Mouse (Mus musculus) midbrain, embryonic 11.5 days (tissue): ENCODE results near the gene 2410137M14Rik. TPM values are rescaled to one million over a fixed set of nuclear protein-coding genes. Genes with fewer than 3 reads are reported as not detected.

Experiments
- ATAC-seq: fragments of 200-750 bp; cut with Nextera tagmentation; 2 replicates; pipeline ENCODE4 v1.8.0; 2017; ENCODE audit warnings: moderate TSS enrichment, moderate library complexity; ENCODE audit not compliant: low FRiP score
- DNase-seq: peaks from one replicate; pipeline ENCODE4 v3.0.0; 2015; ENCODE audit warnings: low spot score; ENCODE audit errors: missing footprints
- H3K27ac ChIP-seq: fragments of 300-500 bp; sonication (generic); 2 replicates; pipeline ENCODE4 v1.5.1; 2014; ENCODE audit warnings: low read depth, low read length
- H3K27me3 ChIP-seq: fragments of 300-500 bp; sonication (generic); 2 replicates; pipeline ENCODE4 v1.6.1; 2014; ENCODE audit warnings: mild to moderate bottlenecking, low read length, moderate library complexity, mixed read lengths; ENCODE audit not compliant: control insufficient read depth, insufficient read depth
- H3K36me3 ChIP-seq: fragments of 300-500 bp; sonication (generic); 2 replicates; pipeline ENCODE4 v1.6.1; 2014; ENCODE audit warnings: mild to moderate bottlenecking, low read length, moderate library complexity, mixed read lengths; ENCODE audit not compliant: control insufficient read depth, insufficient read depth
- H3K4me1 ChIP-seq: fragments of 300-500 bp; sonication (generic); 2 replicates; pipeline ENCODE4 v1.6.1; 2014; ENCODE audit warnings: low read length; ENCODE audit not compliant: control insufficient read depth, insufficient read depth
- H3K4me2 ChIP-seq: fragments of 300-500 bp; sonication (generic); 2 replicates; pipeline ENCODE4 v1.6.1; 2014; ENCODE audit warnings: mild to moderate bottlenecking, moderate library complexity
- H3K4me3 ChIP-seq: fragments of 300-500 bp; sonication (generic); 2 replicates; pipeline ENCODE4 v1.5.1; 2014; ENCODE audit warnings: low read depth, low read length
- H3K9ac ChIP-seq: fragments of 300-500 bp; sonication (generic); 2 replicates; pipeline ENCODE4 v1.6.1; 2014; ENCODE audit warnings: low read length
- H3K9me3 ChIP-seq: fragments of 300-500 bp; sonication (generic); 2 replicates; pipeline ENCODE4 v1.6.1; 2016; ENCODE audit warnings: low read length; ENCODE audit not compliant: control insufficient read depth
- WGBS: fragments of 180-500 bp; shearing (Covaris S2); extraction: QIAGEN DNeasy Blood & Tissue Kit; methylation state at CpG from one replicate; pipeline ENCODE4 v1.1.7; 2014; 5-methylcytosine and 5-hydroxymethylcytosine counted together
- polyA plus RNA-seq: library from polyadenylated mRNA; unstranded; fragments of >200 nt; fragmentation: Nextera tagmentation; extraction: Ambion mirVana; gene quantifications from 2 replicates; pipeline ENCODE4 v1.2.1, GENCODE M21; 2014

The 2410137M14Rik gene
- polyA plus RNA-seq, 1 experiment from 2014 or later = not detected

- no peak overlapping the region for H3K4me3 ChIP-seq
Observed at GRCm38 (mm10) chr17:37018328-37018727, 37.3 kb upstream of the 2410137M14Rik start.

GRCm38 (mm10) chr17:37016333-37016732 lies 35.3 kb upstream of the 2410137M14Rik start:
- Histone ChIP-seq H3K9ac (no peak overlapping the region), H3K4me1 (no peaks in the 10 kb centered on the region), H3K36me3 (no peaks in the 10 kb centered on the region), H3K4me3 (no peak overlapping the region), H3K9me3 (no peaks in the 10 kb centered on the region), H3K4me2 (no peak overlapping the region), H3K27ac (no peak overlapping the region), H3K27me3 (no peaks in the 10 kb centered on the region)
- no peak for ATAC-seq
- DNase-seq = no peak

More at GRCm38 (mm10) chr17:37018328-37018727, 37.3 kb upstream of the 2410137M14Rik start:
- no peaks in the 10 kb centered on the region for H3K27me3 ChIP-seq
- H3K36me3 ChIP-seq = no peaks in the 10 kb centered on the region
- no peak for ATAC-seq
- H3K4me2 ChIP-seq = no peak overlapping the region
- DNase-seq = no peak
- H3K9me3 ChIP-seq = no peaks in the 10 kb centered on the region
- 83% methylated on average over 3 of the region's 3 CpGs for WGBS
- H3K4me1 ChIP-seq = no peaks in the 10 kb centered on the region
- no peak overlapping the region for H3K9ac ChIP-seq
- no peak overlapping the region for H3K27ac ChIP-seq

GRCm38 (mm10) chr17:37012141-37012540 lies 31.1 kb upstream of the 2410137M14Rik start:
- Histone ChIP-seq H3K4me3 (no peak overlapping the region), H3K9ac (no peak overlapping the region), H3K9me3 (no peaks in the 10 kb centered on the region), H3K27me3 (no peaks in the 10 kb centered on the region), H3K4me2 (no peak overlapping the region), H3K36me3 (peaks cover 10% of the 10 kb centered on the region; the same call in 1 of the 2 replicates), H3K27ac (no peak overlapping the region), H3K4me1 (no peaks in the 10 kb centered on the region)
- ATAC-seq (no peak), DNase-seq (no peak)
- WGBS = 79% methylated on average over 5 of the region's 5 CpGs

GRCm38 (mm10) chr17:37011719-37012118 lies 30.7 kb upstream of the 2410137M14Rik start:
- ATAC-seq (no peak), DNase-seq (no peak)
- Histone ChIP-seq H3K27me3 (no peaks in the 10 kb centered on the region), H3K4me2 (no peak overlapping the region), H3K9ac (no peak overlapping the region), H3K4me1 (no peaks in the 10 kb centered on the region), H3K4me3 (no peak overlapping the region), H3K36me3 (peaks cover 10% of the 10 kb centered on the region; the same call in 1 of the 2 replicates), H3K27ac (no peak overlapping the region), H3K9me3 (no peaks in the 10 kb centered on the region)
- WGBS = 88% methylated on average over 3 of the region's 3 CpGs

GRCm38 (mm10) chr17:37009460-37010042 lies 28.5 kb upstream of the 2410137M14Rik start:
- Histone ChIP-seq H3K4me1 (no peaks in the 10 kb centered on the region), H3K36me3 (peaks cover 10% of the 10 kb centered on the region; the same call in 1 of the 2 replicates), H3K27me3 (no peaks in the 10 kb centered on the region), H3K9ac (no peak overlapping the region), H3K4me3 (no peak overlapping the region), H3K27ac (no peak overlapping the region), H3K9me3 (no peaks in the 10 kb centered on the region), H3K4me2 (no peak overlapping the region)
- ATAC-seq (no peak), DNase-seq (no peak)
- WGBS = 95% methylated on average over 17 of the region's 17 CpGs

GRCm38 (mm10) chr17:37008161-37008560 lies 27.1 kb upstream of the 2410137M14Rik start:
- peak; percentile 14 for DNase-seq
- peaks cover 3% of the 10 kb centered on the region; the same call in 1 of the 2 replicates for H3K4me1 ChIP-seq
- H3K9ac ChIP-seq = no peak overlapping the region
- H3K27me3 ChIP-seq = no peaks in the 10 kb centered on the region
- H3K9me3 ChIP-seq = no peaks in the 10 kb centered on the region
- no peak overlapping the region for H3K4me2 ChIP-seq
- H3K4me3 ChIP-seq = no peak overlapping the region
- H3K27ac ChIP-seq = no peak overlapping the region
- no peak for ATAC-seq
- H3K36me3 ChIP-seq = peaks cover 10% of the 10 kb centered on the region; the same call in 1 of the 2 replicates
- 93% methylated on average over 6 of the region's 6 CpGs for WGBS

- Histone ChIP-seq H3K4me2 (peak overlapping the region; percentile 78), H3K36me3 (no peaks in the 10 kb centered on the region; the same call in 1 of the 2 replicates), H3K4me3 (peak overlapping the region; percentile 62), H3K9ac (peak overlapping the region; percentile 95), H3K9me3 (no peaks in the 10 kb centered on the region), H3K27ac (no peak overlapping the region), H3K27me3 (no peaks in the 10 kb centered on the region), H3K4me1 (peaks cover 3% of the 10 kb centered on the region; the same call in 1 of the 2 replicates)
- ATAC-seq (no peak), DNase-seq (no peak)
- WGBS = 45% methylated on average over 4 of the region's 4 CpGs
Observed at GRCm38 (mm10) chr17:37003366-37003765, 22.3 kb upstream of the 2410137M14Rik start.

GRCm38 (mm10) chr17:37002364-37003330 lies 21.6 kb upstream of the 2410137M14Rik start:
- peak overlapping the region; percentile 80 for H3K27ac ChIP-seq
- WGBS = under 1% methylated on average over 49 of the region's 49 CpGs
- ATAC-seq (peak; percentile 87), DNase-seq (peak; percentile 98)
- no peaks in the 10 kb centered on the region; the same call in 1 of the 2 replicates for H3K36me3 ChIP-seq
- H3K4me2 ChIP-seq = peak overlapping the region; percentile 78
- H3K27me3 ChIP-seq = no peaks in the 10 kb centered on the region
- peaks cover 3% of the 10 kb centered on the region; the same call in 1 of the 2 replicates for H3K4me1 ChIP-seq
- peak overlapping the region; percentile 62 for H3K4me3 ChIP-seq
- peak overlapping the region; percentile 95 for H3K9ac ChIP-seq
- no peaks in the 10 kb centered on the region for H3K9me3 ChIP-seq

GRCm38 (mm10) chr17:37000863-37001262 lies 19.8 kb upstream of the 2410137M14Rik start, which contains the start of gene Zfp57:
TSS of gene Zfp57 (plus strand) at chr17:37001163.
- H3K4me2 ChIP-seq = peak within 1 kb of the TSS; percentile 78
- no peak for DNase-seq
- H3K4me1 ChIP-seq = peaks cover 3% of the 10 kb centered on the region; the same call in 1 of the 2 replicates
- no peak within 1 kb of the TSS for H3K4me3 ChIP-seq
- no peak within 1 kb of the TSS for H3K27ac ChIP-seq
- ATAC-seq = no peak
- no peaks in the 10 kb centered on the region for H3K27me3 ChIP-seq
- no peaks in the 10 kb centered on the region for H3K36me3 ChIP-seq
- WGBS = 95% methylated on average over 7 of the region's 7 CpGs
- H3K9ac ChIP-seq = no peak within 1 kb of the TSS
- no peaks in the 10 kb centered on the region for H3K9me3 ChIP-seq
